Mouse (Mus musculus): ENCODE data around the gene Ttc16.

DNA sequence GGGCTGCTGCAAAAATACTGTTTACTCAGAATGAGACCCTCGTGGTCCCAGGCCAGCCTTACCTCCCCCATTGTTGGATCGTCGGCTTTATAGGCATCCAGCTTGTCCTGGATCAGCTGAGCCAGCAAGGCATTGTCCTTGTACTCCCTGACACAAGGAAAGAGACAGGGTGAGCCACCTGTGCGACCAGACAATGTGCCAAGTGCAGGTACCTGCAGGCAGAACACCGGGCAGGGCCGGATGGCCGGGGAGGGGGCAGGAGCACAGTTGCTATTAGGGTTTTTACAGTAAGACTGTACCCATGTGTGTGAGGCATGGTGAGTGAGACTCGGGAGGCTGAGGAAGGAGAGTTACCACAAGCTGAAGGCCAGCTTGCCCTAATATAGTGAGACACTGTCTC, 36.5 kb upstream of the Ttc16 start:
- no peak for TF ChIP-seq GATA1 (IDR thresholded peaks at IDR 0.05; ENCODE audit: borderline replicate concordance, low read length)
- TF ChIP-seq FLI1 (IDR thresholded peaks at IDR 0.05; ENCODE audit: low read length): no peak
